Mouse (Mus musculus) left cerebral cortex, adult 18-20 months (tissue): ENCODE measurements around the gene Ruvbl1. TPM values are rescaled to one million over a fixed set of nuclear protein-coding genes. Genes with fewer than 3 reads are reported as not detected.
A peak's percentile ranks its signal among the peaks of the same experiment; 100 is the strongest.

Experiments
- DNase-seq, 2 experiments: peaks; one replicate each; pipeline ENCODE4 v3.0.0; 2021 to 2022; ENCODE audit warnings: low spot score in 2 of 2, mixed read lengths in 1 of 2
- total RNA-seq, 2 experiments: library from RNA; stranded (reverse); gene quantifications; 2 replicates each; pipeline ENCODE4 v1.2.3; 2021

The Ruvbl1 gene
- total RNA-seq, 2 experiments from 2014 or later, result 42.1 to 44.0 TPM

GRCm38 (mm10) chr6:88490629-88491354 lies 25.6 kb downstream of the Ruvbl1 start:
- peak in 1 of 2 experiments; percentile 31 for DNase-seq

- no peak for DNase-seq
These were observed 28.5 kb downstream of the Ruvbl1 start for GRCm38 (mm10) chr6:88493712-88494111.

GRCm38 (mm10) chr6:88499481-88500404 lies 34.5 kb downstream of the Ruvbl1 start:
- peak; percentile 62 to 63 for DNase-seq

GRCm38 (mm10) chr6:88500405-88500767 lies 35.2 kb downstream of the Ruvbl1 start:
- no peak for DNase-seq

- no peak for DNase-seq
These were observed 37.1 kb downstream of the Ruvbl1 start for GRCm38 (mm10) chr6:88502030-88502970.

GRCm38 (mm10) chr6:88503044-88503443 lies 37.8 kb downstream of the Ruvbl1 start:
- DNase-seq, result no peak

GRCm38 (mm10) chr6:88513984-88514383 lies 48.8 kb downstream of the Ruvbl1 start:
- no peak for DNase-seq

GRCm38 (mm10) chr6:88514546-88514945 lies 49.3 kb downstream of the Ruvbl1 start:
- no peak for DNase-seq

GRCm38 (mm10) chr6:88515971-88516370 lies 50.8 kb downstream of the Ruvbl1 start:
- no peak for DNase-seq

GRCm38 (mm10) chr6:88516667-88517066 lies 51.5 kb downstream of the Ruvbl1 start:
- no peak for DNase-seq

- no peak for DNase-seq
These were observed 52.6 kb downstream of the Ruvbl1 start for GRCm38 (mm10) chr6:88517701-88518403.

GRCm38 (mm10) chr6:88518404-88519263 lies 53.4 kb downstream of the Ruvbl1 start, which contains the start of gene Sec61a1:
TSS of gene Sec61a1 (minus strand) at chr6:88518905.
- peak; percentile 97 for DNase-seq

GRCm38 (mm10) chr6:88521821-88522220 lies 56.6 kb downstream of the Ruvbl1 start:
- DNase-seq, result peak; percentile 59 to 69

- no peak for DNase-seq
These were observed 57.4 kb downstream of the Ruvbl1 start for GRCm38 (mm10) chr6:88522606-88523005.

- no peak for DNase-seq
These were observed 57.8 kb downstream of the Ruvbl1 start for GRCm38 (mm10) chr6:88523043-88523442.

- no peak for DNase-seq
These were observed 58.2 kb downstream of the Ruvbl1 start for GRCm38 (mm10) chr6:88523451-88523850.

- DNase-seq, result no peak
These were observed 58.8 kb downstream of the Ruvbl1 start for GRCm38 (mm10) chr6:88524056-88524455.

- no peak for DNase-seq
These were observed 65.1 kb downstream of the Ruvbl1 start for GRCm38 (mm10) chr6:88530306-88530705.

- peak in 1 of 2 experiments; percentile 19 for DNase-seq
These were observed 75.0 kb downstream of the Ruvbl1 start for GRCm38 (mm10) chr6:88540093-88540755.
